Mouse (Mus musculus): ENCODE measurements around the gene Slc39a11. TPM values are rescaled to one million over a fixed set of nuclear protein-coding genes. Genes with fewer than 3 reads are reported as not detected.

Gene Slc39a11
- polyA plus RNA-seq, 1 experiment from 2014 or later: 25.4 TPM

- Histone ChIP-seq H3K4me1 (ENCODE audit: insufficient read depth, low read length) (peaks cover 37% of the 10 kb centered on the region), H3K4me3 (ENCODE audit: low read length) (no peak overlapping the region), H3K9me3 (ENCODE audit: low read length) (no peaks in the 10 kb centered on the region), H3K9ac (replicated peaks; ENCODE audit: low read length) (no peak overlapping the region), H3K27me3 (ENCODE audit: insufficient read depth, low read length) (no peaks in the 10 kb centered on the region), H3K4me2 (replicated peaks; ENCODE audit: low read depth, low read length) (peak overlapping the region; percentile 22; the same call in 1 of the 2 replicates), H3K36me3 (ENCODE audit: insufficient read depth, low read length) (no peaks in the 10 kb centered on the region), H3K27ac (ENCODE audit: low read length) (peak overlapping the region; percentile 93)
- 29% methylated on average over 2 of the region's 2 CpGs for WGBS
- peak; percentile 33; the same call in 1 of the 2 replicates for ATAC-seq (ENCODE audit: low FRiP score, low TSS enrichment)
Measured at GRCm38 (mm10) chr11:113220649-113221048, 429.2 kb downstream of the Slc39a11 start.

DNA sequence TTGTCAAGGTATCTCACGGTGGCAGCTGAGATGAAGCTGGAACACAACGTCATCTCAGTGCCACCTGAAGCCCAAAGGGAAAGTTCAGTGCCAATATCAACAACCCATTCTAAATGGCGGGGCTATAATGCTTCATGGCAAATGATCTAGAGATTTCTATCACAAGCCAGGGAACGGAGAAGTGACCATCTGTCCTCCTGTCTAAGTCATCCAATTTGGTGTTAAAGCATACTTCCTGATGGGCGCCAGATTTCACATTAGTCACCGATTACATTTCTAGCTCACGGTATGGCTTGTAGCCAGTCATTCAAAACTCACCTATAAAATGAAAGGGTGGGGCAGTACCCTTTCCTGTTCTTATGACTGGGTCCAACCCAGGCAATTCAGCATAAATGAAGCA lies 435.1 kb downstream of the Slc39a11 start:
- no peaks in the 10 kb centered on the region for H3K36me3 ChIP-seq (ENCODE audit: insufficient read depth, low read length)
- H3K9ac ChIP-seq (replicated peaks; ENCODE audit: low read length): no peak overlapping the region
- H3K4me3 ChIP-seq (ENCODE audit: low read length): no peak overlapping the region
- H3K27ac ChIP-seq (ENCODE audit: low read length): no peak overlapping the region
- H3K4me2 ChIP-seq (replicated peaks; ENCODE audit: low read depth, low read length): no peak overlapping the region
- no peaks in the 10 kb centered on the region for H3K27me3 ChIP-seq (ENCODE audit: insufficient read depth, low read length)
- no peaks in the 10 kb centered on the region for H3K9me3 ChIP-seq (ENCODE audit: low read length)
- H3K4me1 ChIP-seq (ENCODE audit: insufficient read depth, low read length): no peaks in the 10 kb centered on the region; the same call in 1 of the 2 replicates
- whole genome bisulfite sequencing: 82% methylated on average over 7 of the region's 7 CpGs
- no peak for ATAC-seq (ENCODE audit: low FRiP score, low TSS enrichment)

DNA sequence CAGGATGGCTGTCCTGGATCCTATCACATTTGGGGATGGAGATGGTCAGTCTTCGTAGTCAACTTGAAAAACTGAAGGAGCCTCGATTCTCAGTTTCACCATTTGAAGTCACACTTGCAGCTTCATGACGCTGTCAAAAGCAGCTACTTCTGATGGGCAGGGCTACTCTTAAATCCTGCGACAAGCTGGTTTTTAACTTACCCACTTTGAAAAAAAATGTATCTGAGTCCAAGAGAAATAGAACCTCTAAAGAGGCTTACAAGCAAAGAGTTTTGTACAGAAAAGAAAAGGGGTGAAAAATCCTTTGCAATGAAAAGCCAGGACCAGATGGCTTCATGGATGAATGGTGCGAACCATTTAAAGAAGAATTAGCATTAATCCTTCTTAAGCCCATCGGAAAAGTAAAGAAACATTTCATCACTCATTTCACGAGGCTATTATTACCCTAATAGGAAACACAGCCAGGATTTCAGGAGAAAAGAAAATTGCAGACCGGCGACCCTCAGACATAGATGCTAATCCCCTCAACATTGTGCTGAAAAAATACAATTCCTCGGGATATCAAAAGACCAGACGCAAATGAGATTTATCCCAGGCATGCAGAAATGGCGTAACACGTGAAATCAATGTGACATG lies 437.4 kb downstream of the Slc39a11 start:
- no peaks in the 10 kb centered on the region for H3K27me3 ChIP-seq (ENCODE audit: insufficient read depth, low read length)
- 85% methylated on average over 13 of the region's 13 CpGs for WGBS
- H3K27ac ChIP-seq (ENCODE audit: low read length): no peak overlapping the region
- H3K4me2 ChIP-seq (replicated peaks; ENCODE audit: low read depth, low read length): no peak overlapping the region
- no peaks in the 10 kb centered on the region for H3K36me3 ChIP-seq (ENCODE audit: insufficient read depth, low read length)
- H3K9me3 ChIP-seq (ENCODE audit: low read length): no peaks in the 10 kb centered on the region
- H3K4me1 ChIP-seq (ENCODE audit: insufficient read depth, low read length): peaks cover 12% of the 10 kb centered on the region; the same call in 1 of the 2 replicates
- no peak for ATAC-seq (ENCODE audit: low FRiP score, low TSS enrichment)
- H3K9ac ChIP-seq (replicated peaks; ENCODE audit: low read length): no peak overlapping the region
- no peak overlapping the region for H3K4me3 ChIP-seq (ENCODE audit: low read length)

GRCm38 (mm10) chr11:113209220-113209878 lies 440.5 kb downstream of the Slc39a11 start:
- 66% methylated on average over 16 of the region's 16 CpGs for WGBS
- H3K9me3 ChIP-seq (ENCODE audit: low read length): no peaks in the 10 kb centered on the region
- no peak overlapping the region for H3K4me2 ChIP-seq (replicated peaks; ENCODE audit: low read depth, low read length)
- H3K27me3 ChIP-seq (ENCODE audit: insufficient read depth, low read length): no peaks in the 10 kb centered on the region
- peaks cover 12% of the 10 kb centered on the region; the same call in 1 of the 2 replicates for H3K4me1 ChIP-seq (ENCODE audit: insufficient read depth, low read length)
- no peak overlapping the region for H3K4me3 ChIP-seq (ENCODE audit: low read length)
- peak overlapping the region; percentile 32; the same call in 1 of the 2 replicates for H3K27ac ChIP-seq (ENCODE audit: low read length)
- H3K36me3 ChIP-seq (ENCODE audit: insufficient read depth, low read length): no peaks in the 10 kb centered on the region
- H3K9ac ChIP-seq (replicated peaks; ENCODE audit: low read length): no peak overlapping the region
- ATAC-seq (ENCODE audit: low FRiP score, low TSS enrichment): no peak; the same call in 1 of the 2 replicates

DNA sequence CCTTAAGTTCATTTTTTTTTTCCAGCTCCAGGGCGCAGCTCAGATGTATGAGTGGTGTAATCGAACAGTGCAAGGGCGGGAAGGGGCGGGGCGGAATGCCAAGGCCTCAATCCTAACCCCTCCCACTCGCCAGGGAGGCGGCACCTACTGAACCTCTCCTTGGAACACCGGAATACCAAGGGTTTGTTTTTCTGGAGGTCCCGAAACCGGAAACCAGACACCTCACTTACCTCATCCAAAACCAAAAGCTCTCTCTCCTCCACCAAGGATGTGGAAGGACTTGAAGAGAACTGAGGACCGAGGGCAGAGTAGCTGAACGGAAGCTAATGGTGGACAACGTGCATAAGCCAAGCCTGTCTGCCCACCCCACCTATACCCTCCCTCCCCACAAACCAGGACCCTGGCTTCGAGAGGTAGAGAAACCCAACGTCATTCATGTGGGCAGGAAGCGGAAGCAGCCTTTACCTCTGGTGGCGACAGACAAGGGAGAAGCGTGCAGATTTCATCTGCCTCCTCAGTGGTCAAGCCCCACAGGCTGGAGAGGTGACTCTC lies 441.3 kb downstream of the Slc39a11 start:
- H3K9ac ChIP-seq (replicated peaks; ENCODE audit: low read length): no peak overlapping the region
- peaks cover 12% of the 10 kb centered on the region; the same call in 1 of the 2 replicates for H3K4me1 ChIP-seq (ENCODE audit: insufficient read depth, low read length)
- no peaks in the 10 kb centered on the region for H3K9me3 ChIP-seq (ENCODE audit: low read length)
- no peaks in the 10 kb centered on the region for H3K27me3 ChIP-seq (ENCODE audit: insufficient read depth, low read length)
- WGBS: 52% methylated on average over 18 of the region's 18 CpGs
- H3K27ac ChIP-seq (ENCODE audit: low read length): peak overlapping the region; percentile 32; the same call in 1 of the 2 replicates
- ATAC-seq (ENCODE audit: low FRiP score, low TSS enrichment): peak; percentile 57; the same call in 1 of the 2 replicates
- no peaks in the 10 kb centered on the region for H3K36me3 ChIP-seq (ENCODE audit: insufficient read depth, low read length)
- H3K4me2 ChIP-seq (replicated peaks; ENCODE audit: low read depth, low read length): no peak overlapping the region
- no peak overlapping the region for H3K4me3 ChIP-seq (ENCODE audit: low read length)

DNA sequence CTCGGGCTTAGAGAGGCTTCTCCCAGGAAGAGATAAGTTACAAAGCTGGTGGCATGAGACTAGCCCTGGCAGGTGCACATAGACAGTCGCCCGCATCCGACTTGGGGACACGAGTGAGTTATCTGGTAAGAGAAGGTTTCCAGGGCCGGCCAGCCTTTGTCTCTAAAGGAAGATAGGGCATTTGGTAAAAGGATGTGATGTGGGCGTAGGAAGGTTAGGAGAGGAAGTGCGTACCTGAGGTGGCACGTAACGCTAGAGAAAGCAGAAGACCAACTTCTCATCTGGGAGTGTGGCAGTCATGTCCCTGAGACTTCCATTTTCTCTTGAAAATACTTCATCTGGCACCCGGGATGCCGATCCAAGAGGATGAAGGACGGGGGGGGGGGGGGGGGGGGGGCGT lies 441.9 kb downstream of the Slc39a11 start:
- Histone ChIP-seq H3K27me3 (ENCODE audit: insufficient read depth, low read length) (no peaks in the 10 kb centered on the region), H3K4me1 (ENCODE audit: insufficient read depth, low read length) (peaks cover 12% of the 10 kb centered on the region; the same call in 1 of the 2 replicates), H3K4me2 (replicated peaks; ENCODE audit: low read depth, low read length) (no peak overlapping the region), H3K9ac (replicated peaks; ENCODE audit: low read length) (no peak overlapping the region), H3K9me3 (ENCODE audit: low read length) (no peaks in the 10 kb centered on the region), H3K4me3 (ENCODE audit: low read length) (no peak overlapping the region), H3K36me3 (ENCODE audit: insufficient read depth, low read length) (no peaks in the 10 kb centered on the region), H3K27ac (ENCODE audit: low read length) (no peak overlapping the region)
- ATAC-seq (ENCODE audit: low FRiP score, low TSS enrichment): no peak
- WGBS: 92% methylated on average over 11 of the region's 14 CpGs

DNA sequence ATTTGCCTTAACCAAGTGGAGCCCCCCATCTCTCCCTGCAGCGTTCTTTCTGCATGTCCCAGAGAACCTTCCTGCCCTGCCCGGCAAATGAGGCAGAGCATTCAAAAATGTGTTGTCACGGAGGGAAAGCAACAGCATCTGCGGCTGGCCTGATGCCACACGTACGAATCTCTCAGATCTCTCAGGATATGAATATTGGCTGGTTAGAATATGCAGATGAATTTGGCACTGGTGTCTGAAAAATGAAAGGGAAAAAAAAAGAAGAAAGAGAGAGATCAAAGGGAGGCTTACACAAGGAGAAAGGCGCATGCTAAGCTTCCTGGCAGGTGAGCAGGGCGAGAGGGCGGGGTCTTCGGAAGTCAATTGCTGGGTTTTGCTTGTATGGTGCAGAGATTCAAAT lies 443.8 kb downstream of the Slc39a11 start:
- WGBS: 62% methylated on average over 10 of the region's 10 CpGs
- ATAC-seq (ENCODE audit: low FRiP score, low TSS enrichment): no peak
- Histone ChIP-seq H3K9me3 (ENCODE audit: low read length) (no peaks in the 10 kb centered on the region), H3K9ac (replicated peaks; ENCODE audit: low read length) (no peak overlapping the region), H3K27ac (ENCODE audit: low read length) (no peak overlapping the region), H3K4me2 (replicated peaks; ENCODE audit: low read depth, low read length) (no peak overlapping the region), H3K4me3 (ENCODE audit: low read length) (no peak overlapping the region), H3K27me3 (ENCODE audit: insufficient read depth, low read length) (no peaks in the 10 kb centered on the region), H3K36me3 (ENCODE audit: insufficient read depth, low read length) (no peaks in the 10 kb centered on the region), H3K4me1 (ENCODE audit: insufficient read depth, low read length) (peaks cover 12% of the 10 kb centered on the region; the same call in 1 of the 2 replicates)

DNA sequence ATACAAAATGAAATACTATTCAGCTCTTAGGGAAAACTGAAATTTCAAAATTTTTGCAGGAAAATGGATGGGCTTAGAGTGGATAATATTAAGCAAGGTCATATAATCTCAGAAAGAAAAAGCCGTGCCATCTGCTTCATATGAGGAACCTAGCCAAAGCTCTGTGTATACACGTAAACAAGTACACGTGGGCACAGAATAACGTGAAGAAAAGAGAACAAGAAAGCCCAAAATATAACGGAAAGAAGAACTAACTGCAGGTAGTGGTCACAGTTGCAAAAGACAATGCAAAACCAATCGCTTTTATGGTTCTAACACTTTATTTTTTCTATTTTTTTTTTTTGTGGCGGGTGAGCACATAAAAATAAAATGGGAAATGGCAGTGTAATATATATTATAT lies 446.9 kb downstream of the Slc39a11 start:
- no peak overlapping the region for H3K9ac ChIP-seq (replicated peaks; ENCODE audit: low read length)
- 92% methylated on average over 7 of the region's 7 CpGs for WGBS

GRCm38 (mm10) chr11:113201470-113201997 lies 448.3 kb downstream of the Slc39a11 start:
- H3K36me3 ChIP-seq (ENCODE audit: insufficient read depth, low read length): no peaks in the 10 kb centered on the region
- H3K9ac ChIP-seq (replicated peaks; ENCODE audit: low read length): peak overlapping the region; percentile 82
- H3K27me3 ChIP-seq (ENCODE audit: insufficient read depth, low read length): no peaks in the 10 kb centered on the region
- ATAC-seq (ENCODE audit: low FRiP score, low TSS enrichment): peak; percentile 90
- peak overlapping the region; percentile 72 for H3K4me3 ChIP-seq (ENCODE audit: low read length)
- H3K4me2 ChIP-seq (replicated peaks; ENCODE audit: low read depth, low read length): peak overlapping the region; percentile 99
- WGBS: under 1% methylated on average over 42 of the region's 42 CpGs
- peaks cover 14% of the 10 kb centered on the region for H3K4me1 ChIP-seq (ENCODE audit: insufficient read depth, low read length)
- peak overlapping the region; percentile 86 for H3K27ac ChIP-seq (ENCODE audit: low read length)
- H3K9me3 ChIP-seq (ENCODE audit: low read length): no peaks in the 10 kb centered on the region

More for the DNA sequence above, 446.9 kb downstream of the Slc39a11 start:
- H3K27me3 ChIP-seq (ENCODE audit: insufficient read depth, low read length): no peaks in the 10 kb centered on the region
- no peak overlapping the region for H3K27ac ChIP-seq (ENCODE audit: low read length)
- no peak overlapping the region for H3K4me3 ChIP-seq (ENCODE audit: low read length)
- ATAC-seq (ENCODE audit: low FRiP score, low TSS enrichment): no peak
- peaks cover 14% of the 10 kb centered on the region for H3K4me1 ChIP-seq (ENCODE audit: insufficient read depth, low read length)
- no peak overlapping the region for H3K4me2 ChIP-seq (replicated peaks; ENCODE audit: low read depth, low read length)
- no peaks in the 10 kb centered on the region for H3K36me3 ChIP-seq (ENCODE audit: insufficient read depth, low read length)
- no peaks in the 10 kb centered on the region for H3K9me3 ChIP-seq (ENCODE audit: low read length)

Data from kidney, embryonic 16.5 days (tissue).